Mouse (Mus musculus) E14TG2a.4 (cell line): ENCODE data around the gene Sft2d1.

Experiments
- CTCF ChIP-seq: conservative IDR thresholded peaks from 2 replicates; pipeline ENCODE4 v1.5.1; 2014; ENCODE audit warnings: low read length
- POU5F1 ChIP-seq: IDR thresholded peaks from 2 replicates; pipeline ENCODE4 v1.6.1; 2014; ENCODE audit warnings: low read length, borderline replicate concordance

- no peak for TF ChIP-seq CTCF
- TF ChIP-seq POU5F1 = no peak
These were observed 44.8 kb downstream of the Sft2d1 start, which contains the start of gene T2 for GRCm38 (mm10) chr17:8355692-8356091.
